Mouse (Mus musculus): ENCODE measurements at regions not wholly inside any gene's neighbourhood (a gene's known extent, or its start where the extent isn't known, plus 50 kb on each side); places are given as distances from the start of the nearest gene placed in this dataset.

- dilution Hi-C loops (cut with MboI; ENCODE audit: extremely low pct_ligation_motif_present, extremely low pct_unique_long_range_greater_than_20kb, low sequenced_read_pairs) (no loop called here), in situ Hi-C loops (cut with MboI; ENCODE audit: low pct_ligation_motif_present, low pct_unique_long_range_greater_than_20kb, low sequenced_read_pairs) (no loop called here)
- DNase-seq (ENCODE audit: extremely low read depth) = no peak
- no peaks in the 10 kb centered on the region for H3K79me2 ChIP-seq (replicated peaks; ENCODE audit: control insufficient read depth, extremely low read depth, insufficient read depth, poor library complexity, severe bottlenecking)
- no peak overlapping the region for H3K27ac ChIP-seq (ENCODE audit: insufficient read depth, low read depth)
- peaks cover 84% of the 10 kb centered on the region for H3K27me3 ChIP-seq (replicated peaks)
- no peaks in the 10 kb centered on the region for H3K36me3 ChIP-seq (replicated peaks in 1 of 2; ENCODE audit: control insufficient read depth in 1 of 2, insufficient read depth in 1 of 2, low read length in 1 of 2)
- H3K4me1 ChIP-seq (ENCODE audit: control insufficient read depth in 1 of 2, insufficient read depth in 2 of 2) = peaks cover 6 to 9% of the 10 kb centered on the region in 2 experiments; a peak in 3 of 4 replicates
- no peak overlapping the region for H3K9ac ChIP-seq (ENCODE audit: insufficient read depth, low read depth)
- no peak overlapping the region for H3K4me2 ChIP-seq (ENCODE audit: insufficient read depth, low read depth, poor library complexity, severe bottlenecking)
- no peak overlapping the region for H3K4me3 ChIP-seq (replicated peaks in 1 of 3; ENCODE audit: low read depth in 2 of 3, low read length in 2 of 3, poor library complexity in 1 of 3)
- peaks cover 9% of the 10 kb centered on the region for H3K9me3 ChIP-seq (replicated peaks; ENCODE audit: low read length)
- TF ChIP-seq RAD21 (IDR thresholded peaks at IDR 0.05; ENCODE audit: low read depth, low read length) (no peak), MAZ (IDR thresholded peaks at IDR 0.05; ENCODE audit: low read depth, low read length) (no peak), TCF12 (IDR thresholded peaks at IDR 0.05; ENCODE audit: low read depth, low read length) (no peak)
These were observed 57.2 kb upstream of the Unc5b start for GRCm38 (mm10) chr10:60888541-60888940.

DNA sequence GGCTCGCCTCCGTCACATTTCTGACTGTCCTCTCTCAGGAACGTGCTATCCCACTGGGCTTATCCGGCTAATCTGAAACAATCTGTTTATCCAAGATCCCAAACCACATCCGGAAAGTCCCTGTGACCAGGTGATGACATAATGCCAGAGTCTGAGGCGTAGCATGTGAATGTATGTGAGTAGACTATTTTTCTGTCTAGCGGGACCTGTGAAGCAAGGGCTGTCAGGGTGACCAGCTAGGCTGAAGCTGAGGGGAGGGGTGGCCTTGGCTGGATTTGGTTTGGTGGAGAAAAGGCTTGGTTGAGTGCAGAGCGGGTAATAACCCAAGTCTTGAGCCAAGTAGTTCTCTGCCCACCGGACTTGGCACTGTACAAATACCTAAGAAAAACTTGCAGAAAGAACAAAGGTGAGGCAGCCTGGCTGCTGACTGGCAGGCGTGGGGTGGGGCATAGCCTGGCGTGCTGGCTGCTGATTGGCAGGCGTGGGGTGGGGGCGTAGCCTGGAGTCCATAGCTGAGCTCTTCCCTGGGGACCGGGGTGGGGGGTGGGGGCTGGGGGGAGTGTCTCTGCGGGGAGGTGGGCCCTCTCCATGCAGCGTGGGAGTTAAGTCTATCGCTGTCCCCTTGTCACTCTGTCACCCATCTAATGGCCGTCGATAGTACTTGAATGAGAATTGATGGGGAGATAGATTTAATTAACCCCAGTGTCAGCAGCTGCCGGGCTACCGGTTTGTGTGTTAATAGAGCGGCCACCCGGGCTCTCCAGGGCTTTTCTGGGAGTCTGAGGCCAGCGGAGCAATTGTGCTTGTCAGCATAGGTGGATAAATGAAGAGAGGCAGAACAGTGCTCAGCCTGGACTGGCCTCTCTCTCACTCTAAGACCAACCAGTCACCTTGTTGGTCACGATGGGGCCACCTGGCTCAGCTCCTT lies 54.2 kb upstream of the Unc5b start:
- Histone ChIP-seq H3K27ac (ENCODE audit: insufficient read depth, low read depth) (no peak overlapping the region), H3K4me1 (ENCODE audit: control insufficient read depth in 1 of 2, insufficient read depth in 2 of 2) (peaks cover 6 to 9% of the 10 kb centered on the region in 2 experiments; a peak in 3 of 4 replicates), H3K4me3 (replicated peaks in 1 of 3; ENCODE audit: low read depth in 2 of 3, low read length in 2 of 3, poor library complexity in 1 of 3) (no peak overlapping the region), H3K4me2 (ENCODE audit: insufficient read depth, low read depth, poor library complexity, severe bottlenecking) (no peak overlapping the region), H3K36me3 (replicated peaks in 1 of 2; ENCODE audit: control insufficient read depth in 1 of 2, insufficient read depth in 1 of 2, low read length in 1 of 2) (no peaks in the 10 kb centered on the region), H3K9me3 (replicated peaks; ENCODE audit: low read length) (peaks cover 9% of the 10 kb centered on the region), H3K27me3 (replicated peaks) (peaks cover 84% of the 10 kb centered on the region), H3K9ac (ENCODE audit: insufficient read depth, low read depth) (no peak overlapping the region), H3K79me2 (replicated peaks; ENCODE audit: control insufficient read depth, extremely low read depth, insufficient read depth, poor library complexity, severe bottlenecking) (no peaks in the 10 kb centered on the region)
- no peak for DNase-seq (ENCODE audit: extremely low read depth)
- TF ChIP-seq ZC3H11A (IDR thresholded peaks at IDR 0.05; ENCODE audit: low read depth, low read length) = no peak
- no peak for TF ChIP-seq CHD1 (IDR thresholded peaks at IDR 0.05; ENCODE audit: low read depth, low read length)
- TF ChIP-seq SIN3A (IDR thresholded peaks at IDR 0.05; ENCODE audit: low read length) = no peak
- TF ChIP-seq RCOR1 (conservative IDR thresholded peaks at IDR 0.05; ENCODE audit: low read depth, low read length) = no peak
- TF ChIP-seq HCFC1 (IDR thresholded peaks at IDR 0.05; ENCODE audit: low read depth, low read length) = no peak
- no peak for TF ChIP-seq JUN (IDR thresholded peaks at IDR 0.05; ENCODE audit: insufficient read depth, low read depth, low read length)
- no peak for TF ChIP-seq KAT2A (IDR thresholded peaks at IDR 0.05; ENCODE audit: insufficient replicate concordance, low read length)
- no peak for TF ChIP-seq MAZ (IDR thresholded peaks at IDR 0.05; ENCODE audit: low read depth, low read length)
- TF ChIP-seq MAX (IDR thresholded peaks at IDR 0.05; ENCODE audit: low read length) = no peak
- no peak for TF ChIP-seq IRF4 (IDR thresholded peaks at IDR 0.05; ENCODE audit: low read depth, low read length)
- TF ChIP-seq ZMIZ1 (IDR thresholded peaks at IDR 0.05; ENCODE audit: low read depth, low read length) = no peak
- no peak for TF ChIP-seq USF1 (IDR thresholded peaks at IDR 0.05; ENCODE audit: low read depth, low read length)
- TF ChIP-seq USF2 (conservative IDR thresholded peaks at IDR 0.05; ENCODE audit: low read depth, low read length) = no peak
- TF ChIP-seq EP300 (IDR thresholded peaks at IDR 0.05; ENCODE audit: low read length) = no peak
- no peak for TF ChIP-seq ZNF384 (IDR thresholded peaks at IDR 0.05; ENCODE audit: low read depth, low read length)
- no peak for TF ChIP-seq ZKSCAN1 (IDR thresholded peaks at IDR 0.05; ENCODE audit: borderline replicate concordance, low read depth, low read length)
- no peak for TF ChIP-seq RAD21 (IDR thresholded peaks at IDR 0.05; ENCODE audit: low read depth, low read length)
- TF ChIP-seq MAFK (IDR thresholded peaks at IDR 0.05; ENCODE audit: insufficient replicate concordance, low read length) = no peak
- TF ChIP-seq SMC3 (IDR thresholded peaks at IDR 0.05; ENCODE audit: low read depth, low read length) = no peak
- TF ChIP-seq ETS1 (conservative IDR thresholded peaks at IDR 0.05; ENCODE audit: low read depth, low read length) = no peak
- in situ Hi-C loops (cut with MboI; ENCODE audit: low pct_ligation_motif_present, low pct_unique_long_range_greater_than_20kb, low sequenced_read_pairs) = no loop called here
- dilution Hi-C loops (cut with MboI; ENCODE audit: extremely low pct_ligation_motif_present, extremely low pct_unique_long_range_greater_than_20kb, low sequenced_read_pairs) = no loop called here

Data from CH12.LX (cell line).